Mouse (Mus musculus) 3T3-L1 (cell line): ENCODE measurements around the gene Gm15557.

Experiments
- DNase-seq: peaks from one replicate; pipeline ENCODE4 v3.0.0-alpha.2; 2015; ENCODE audit warnings: low read depth, low spot score

Gm15557 gene

GRCm38 (mm10) chr2:155952006-155952405 lies 11.5 kb downstream of the Gm15557 start:
- peak; percentile 93 for DNase-seq

GRCm38 (mm10) chr2:155956134-155957059 lies 15.9 kb downstream of the Gm15557 start, which contains the start of gene Cep250:
TSS of gene Cep250 (plus strand) at chr2:155956458.
- DNase-seq: peak; percentile 86

- no peak for DNase-seq
Measured at GRCm38 (mm10) chr2:155959981-155960380, 19.5 kb downstream of the Gm15557 start.

- no peak for DNase-seq
Measured at GRCm38 (mm10) chr2:155961862-155962261, 21.3 kb downstream of the Gm15557 start.

GRCm38 (mm10) chr2:155962991-155963390 lies 22.5 kb downstream of the Gm15557 start:
- peak; percentile 69 for DNase-seq

- DNase-seq: no peak
Measured at GRCm38 (mm10) chr2:155973348-155973747, 32.8 kb downstream of the Gm15557 start.

- DNase-seq: no peak
Measured at GRCm38 (mm10) chr2:155974087-155974731, 33.7 kb downstream of the Gm15557 start.

- DNase-seq: peak; percentile 94
Measured at GRCm38 (mm10) chr2:155979328-155979991, 38.9 kb downstream of the Gm15557 start.

GRCm38 (mm10) chr2:155985776-155986175 lies 45.2 kb downstream of the Gm15557 start:
- DNase-seq: no peak

GRCm38 (mm10) chr2:155987131-155987530 lies 46.6 kb downstream of the Gm15557 start:
- no peak for DNase-seq

- DNase-seq: no peak
Measured at GRCm38 (mm10) chr2:155989085-155989484, 48.6 kb downstream of the Gm15557 start.

GRCm38 (mm10) chr2:155991151-155991550 lies 50.6 kb downstream of the Gm15557 start:
- no peak for DNase-seq

- DNase-seq: no peak
Measured at GRCm38 (mm10) chr2:155991863-155992321, 51.4 kb downstream of the Gm15557 start.
